Mouse (Mus musculus): ENCODE results near the gene Slc43a2.

Slc43a2 gene

DNA sequence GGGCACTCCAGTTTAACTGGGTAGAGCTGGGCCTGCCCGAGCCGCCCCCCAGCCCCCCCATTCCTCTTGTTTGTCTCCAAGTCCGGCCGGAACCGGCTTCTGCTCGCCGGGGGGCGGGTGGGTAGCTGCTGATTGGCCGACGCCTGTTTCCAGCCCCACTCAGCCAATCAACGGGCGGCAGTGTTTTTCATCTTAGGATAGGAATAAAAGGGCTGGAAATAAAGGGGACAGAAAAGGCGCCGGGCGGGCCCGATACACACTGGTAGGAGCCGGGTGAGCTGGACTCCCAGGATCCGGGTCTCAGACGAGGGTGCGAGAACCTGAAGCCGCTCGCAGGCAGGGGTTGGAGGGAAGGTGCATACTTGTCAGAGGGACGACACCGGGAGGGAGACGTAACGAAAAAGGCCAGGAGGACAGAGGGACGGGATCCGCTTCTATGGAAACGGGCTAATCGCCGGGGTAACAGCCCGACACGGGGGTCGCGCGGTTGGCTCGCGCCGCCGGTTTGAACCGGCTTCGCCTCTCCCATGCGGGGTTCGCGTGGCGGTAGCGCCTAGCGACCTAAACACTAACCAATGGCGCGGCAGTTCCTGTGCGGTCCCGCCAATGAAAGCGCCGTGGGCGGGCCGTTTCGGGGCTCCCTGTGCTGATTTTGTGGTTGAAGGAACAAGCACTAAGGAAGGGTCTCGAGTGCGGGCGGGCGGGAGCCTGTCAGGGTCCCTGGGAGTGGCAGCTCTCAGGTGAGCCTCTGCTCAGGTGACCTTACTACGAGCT is at the start of gene Slc43a2:
Slc43a2 (plus strand) TSS at position 226 of the 774 bp plus-strand sequence.
- peak; percentile 80 for DNase-seq (ENCODE audit: low spot score)

DNA sequence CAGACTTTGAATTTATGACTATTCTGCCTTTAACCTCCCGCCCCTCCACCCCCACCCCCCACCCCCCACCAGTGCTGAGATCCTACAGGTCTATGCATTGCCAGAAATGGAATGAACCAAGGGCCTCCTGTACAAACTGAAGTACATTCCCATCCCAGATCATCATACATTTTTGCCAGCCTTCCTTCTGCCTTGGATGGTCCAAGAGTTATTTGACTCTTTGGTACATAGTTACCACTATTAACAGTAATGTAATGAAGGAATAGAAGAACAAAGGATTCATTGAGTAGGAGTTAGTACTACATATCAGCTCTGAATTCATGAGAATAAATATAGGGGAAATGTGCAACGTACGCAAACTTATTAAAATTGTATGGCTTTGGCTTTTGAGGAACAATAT is 45.3 kb upstream of the Slc43a2 start:
- no peak for DNase-seq (ENCODE audit: low spot score)

DNA sequence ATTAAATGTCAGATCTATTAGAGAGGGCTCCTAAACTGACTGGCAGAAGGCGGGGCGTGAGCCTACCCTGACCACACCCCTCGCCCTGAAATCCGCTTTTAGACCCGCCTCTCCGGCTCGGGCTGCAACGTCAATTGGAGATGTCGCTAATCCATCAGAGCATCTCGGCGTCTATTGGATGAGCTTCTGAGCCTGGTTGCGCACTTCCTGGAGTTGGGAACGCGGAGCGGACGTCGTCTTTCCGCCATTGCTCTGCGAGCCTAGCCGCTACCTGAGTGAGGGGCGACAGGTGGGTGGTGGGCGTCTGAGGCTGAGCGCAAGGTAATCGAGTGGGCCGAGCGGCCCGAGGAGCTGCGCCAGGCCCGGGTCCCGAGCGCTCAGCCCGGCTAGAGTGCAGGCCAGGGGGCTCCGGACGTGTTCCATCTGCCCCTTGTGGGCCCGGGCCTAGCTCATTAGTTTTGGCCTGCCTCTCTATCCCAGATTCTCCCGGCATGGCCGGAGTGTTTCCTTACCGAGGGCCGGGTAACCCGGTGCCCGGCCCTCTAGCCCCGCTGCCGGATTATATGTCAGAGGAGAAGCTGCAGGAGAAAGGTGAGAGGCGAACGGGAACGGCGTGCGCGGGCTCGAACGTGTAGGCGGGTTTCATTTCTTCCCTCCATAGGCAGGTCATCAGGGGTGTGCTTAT is 44.8 kb upstream of the Slc43a2 start, which contains the start of gene Prpf8:
Prpf8 (plus strand) TSS at position 216 of the 685 bp plus-strand sequence.
- peak; percentile 94 for DNase-seq (ENCODE audit: low spot score)

DNA sequence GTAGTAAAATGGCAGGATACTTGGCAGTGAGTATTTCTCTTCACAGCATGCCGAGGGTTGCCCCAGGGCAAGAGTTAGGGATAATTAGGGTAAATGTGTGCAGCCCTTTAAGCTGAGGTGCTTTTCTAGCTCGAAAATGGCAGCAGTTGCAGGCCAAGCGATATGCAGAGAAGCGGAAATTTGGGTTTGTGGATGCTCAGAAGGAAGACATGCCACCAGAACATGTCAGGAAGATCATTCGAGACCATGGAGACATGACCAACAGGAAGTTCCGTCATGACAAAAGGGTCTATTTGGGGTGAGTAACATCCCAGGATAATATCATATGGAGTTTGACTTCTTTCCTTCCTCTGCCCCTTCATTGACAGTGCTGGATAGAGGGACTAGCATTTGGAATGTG is 44.0 kb upstream of the Slc43a2 start:
- no peak for DNase-seq (ENCODE audit: low spot score)

DNA sequence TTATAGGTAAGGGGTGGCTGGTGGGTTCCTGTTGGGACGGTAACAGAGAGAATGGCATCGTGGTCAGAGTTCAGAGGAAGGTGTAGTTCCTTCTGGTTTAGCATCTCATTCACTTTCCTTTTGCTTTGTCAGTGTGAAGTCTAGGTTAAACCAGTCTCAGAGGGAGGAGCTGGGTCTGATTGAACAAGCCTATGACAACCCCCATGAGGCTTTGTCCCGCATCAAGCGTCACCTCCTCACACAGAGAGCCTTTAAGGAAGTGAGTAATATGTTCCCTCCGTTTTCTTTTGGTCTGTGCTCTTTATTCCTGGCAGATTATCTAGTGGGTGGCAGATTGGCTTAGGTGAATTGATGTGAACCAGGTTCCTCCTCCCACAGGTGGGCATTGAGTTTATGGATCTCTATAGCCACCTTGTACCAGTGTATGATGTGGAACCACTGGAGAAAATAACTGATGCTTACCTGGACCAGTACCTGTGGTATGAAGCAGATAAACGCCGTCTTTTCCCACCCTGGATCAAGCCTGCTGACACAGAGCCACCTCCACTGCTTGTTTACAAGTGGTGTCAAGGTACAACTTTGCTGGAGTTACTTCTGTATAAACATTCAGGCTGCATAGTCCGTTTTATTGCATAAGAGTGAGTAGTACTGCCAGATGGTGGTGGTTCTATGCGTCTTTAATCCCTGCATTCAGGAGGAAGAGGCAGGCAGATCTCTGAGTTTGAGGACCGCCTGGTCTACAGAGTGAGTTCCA is 37.0 kb upstream of the Slc43a2 start:
- DNase-seq (ENCODE audit: low spot score): no peak

DNA sequence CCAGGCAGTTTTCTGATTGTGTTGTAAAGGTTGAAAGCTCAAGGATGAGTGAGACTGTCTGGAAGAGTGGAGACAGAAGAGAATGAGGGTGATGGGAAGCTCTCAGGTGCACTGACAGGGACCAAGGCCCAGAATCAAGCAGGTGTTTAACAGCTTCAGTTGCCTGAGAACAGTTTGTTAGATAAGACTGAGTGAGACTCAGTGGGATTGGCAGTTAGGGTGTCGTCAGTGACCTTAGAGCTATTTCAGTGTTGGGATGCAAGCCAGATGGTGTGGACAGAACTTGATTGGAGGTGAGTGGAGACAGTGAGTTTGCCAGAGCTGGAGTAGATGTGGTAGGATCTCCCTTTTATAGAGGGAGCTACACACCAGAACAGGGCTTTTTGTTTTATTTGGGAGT is 33.4 kb upstream of the Slc43a2 start:
- no peak for DNase-seq (ENCODE audit: low spot score)

DNA sequence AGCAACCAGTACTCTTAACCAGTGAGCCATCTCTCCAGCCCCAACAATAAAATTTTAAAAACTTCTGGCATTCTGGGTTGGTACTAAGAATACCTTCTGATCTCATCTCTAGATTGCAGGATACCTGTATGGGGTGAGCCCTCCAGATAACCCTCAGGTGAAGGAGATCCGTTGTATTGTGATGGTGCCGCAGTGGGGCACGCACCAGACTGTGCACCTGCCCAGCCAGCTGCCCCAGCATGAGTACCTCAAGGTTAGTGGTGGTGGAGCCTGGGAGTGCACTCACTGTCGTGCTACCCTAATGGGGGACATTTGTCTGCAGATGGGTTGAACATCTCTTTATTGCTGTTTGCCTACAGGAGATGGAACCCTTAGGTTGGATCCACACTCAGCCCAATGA is 23.3 kb upstream of the Slc43a2 start:
- no peak for DNase-seq (ENCODE audit: low spot score)

DNA sequence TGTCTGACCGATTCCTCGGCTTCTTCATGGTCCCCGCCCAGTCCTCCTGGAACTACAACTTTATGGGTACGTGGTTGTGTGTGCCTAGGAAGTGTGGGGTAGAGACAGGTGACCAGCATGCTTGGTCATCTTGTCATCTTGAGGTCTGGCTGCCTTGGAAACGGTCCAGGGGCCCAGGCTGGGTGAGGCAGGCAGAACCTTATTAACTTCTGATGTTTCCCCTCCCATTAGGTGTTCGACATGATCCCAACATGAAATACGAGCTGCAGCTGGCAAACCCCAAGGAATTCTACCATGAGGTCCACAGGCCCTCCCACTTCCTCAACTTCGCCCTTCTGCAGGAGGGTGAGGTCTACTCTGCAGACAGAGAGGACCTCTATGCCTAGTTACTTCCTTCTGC is 22.6 kb upstream of the Slc43a2 start:
- DNase-seq (ENCODE audit: low spot score): no peak

DNA sequence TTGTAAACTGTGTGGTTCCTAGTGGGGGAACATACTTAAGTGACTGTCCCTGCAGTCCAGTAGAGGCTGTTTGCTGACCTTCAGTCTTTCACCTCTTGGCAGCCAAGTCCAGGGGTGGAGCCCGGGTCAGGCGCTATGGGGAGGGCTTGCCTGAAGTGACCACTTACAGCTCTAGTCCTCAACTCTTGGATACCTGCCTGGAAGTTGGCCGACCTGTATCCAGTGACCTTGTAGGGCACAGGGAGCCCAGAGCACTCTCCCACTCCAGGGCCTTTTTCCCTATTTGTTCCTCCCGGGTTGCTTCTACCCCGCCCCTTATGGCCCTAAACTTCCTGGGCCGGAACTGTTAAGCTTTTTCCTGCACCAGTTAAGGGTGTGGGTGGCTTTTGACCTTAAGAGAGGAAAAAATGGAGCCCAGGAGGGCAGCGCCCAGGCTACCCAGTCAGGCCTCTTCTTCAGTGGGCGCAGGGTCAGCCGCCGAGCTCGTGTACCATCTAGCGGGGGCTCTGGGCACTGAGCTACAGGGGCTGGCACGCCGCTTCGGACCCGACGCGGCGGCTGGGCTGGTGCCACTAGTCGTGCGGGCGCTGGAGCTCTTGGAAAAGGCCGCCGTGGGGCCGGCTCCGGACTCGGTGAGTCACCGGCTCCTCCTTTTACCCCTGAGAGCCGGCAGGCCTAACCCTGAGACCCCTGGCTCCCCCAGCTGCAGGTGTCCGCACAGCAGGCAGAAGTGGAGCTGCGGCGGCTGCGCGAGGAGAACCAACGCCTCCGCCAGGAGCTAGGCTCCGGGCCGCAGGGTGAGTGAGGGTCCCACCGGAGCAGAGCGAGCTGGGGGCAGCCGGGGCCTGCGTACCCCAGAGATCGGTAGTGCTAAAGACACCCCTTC is 21.5 kb upstream of the Slc43a2 start, which contains the start of gene Rilp:
Rilp (plus strand) TSS at position 354 of the 886 bp plus-strand sequence.
- DNase-seq (ENCODE audit: low spot score): peak; percentile 57

DNA sequence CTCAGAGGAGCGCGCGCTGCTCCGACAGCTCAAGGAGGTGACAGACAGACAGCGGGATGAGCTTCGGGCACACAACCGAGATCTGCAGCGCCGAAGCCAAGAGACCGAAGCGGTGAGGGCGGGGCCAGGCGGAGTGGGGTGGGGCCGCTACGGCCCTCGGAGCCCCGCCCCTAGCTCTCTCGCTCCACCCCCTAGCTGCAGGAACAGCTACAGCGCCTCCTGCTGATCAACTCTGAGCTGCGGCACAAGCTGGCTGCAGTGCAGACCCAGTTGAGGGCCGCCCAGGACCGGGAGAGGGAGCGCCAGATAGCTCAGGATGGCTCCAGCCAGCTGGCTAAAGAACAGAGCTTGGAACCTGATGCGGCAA is 20.9 kb upstream of the Slc43a2 start:
- peak; percentile 94 for DNase-seq (ENCODE audit: low spot score)

DNA sequence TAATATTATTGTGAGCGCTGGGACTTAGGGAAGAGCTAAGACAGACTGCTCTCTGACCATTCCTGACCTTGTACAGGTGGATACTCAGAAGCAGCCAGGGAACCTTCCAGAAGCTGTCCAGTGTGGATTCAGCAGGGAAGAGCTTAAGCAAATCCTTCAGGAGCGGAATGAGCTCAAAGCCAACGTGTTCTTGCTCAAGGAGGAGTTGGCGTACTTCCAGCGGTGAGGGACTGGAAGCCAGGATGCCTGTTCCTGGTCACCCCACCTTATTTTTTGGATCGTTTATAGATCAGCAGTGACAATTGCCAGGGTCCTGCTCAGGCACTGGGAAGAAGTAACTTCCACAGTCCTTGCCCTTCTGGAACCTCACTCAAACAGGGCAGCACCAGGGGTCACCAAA is 20.3 kb upstream of the Slc43a2 start:
- DNase-seq (ENCODE audit: low spot score): peak; percentile 38

DNA sequence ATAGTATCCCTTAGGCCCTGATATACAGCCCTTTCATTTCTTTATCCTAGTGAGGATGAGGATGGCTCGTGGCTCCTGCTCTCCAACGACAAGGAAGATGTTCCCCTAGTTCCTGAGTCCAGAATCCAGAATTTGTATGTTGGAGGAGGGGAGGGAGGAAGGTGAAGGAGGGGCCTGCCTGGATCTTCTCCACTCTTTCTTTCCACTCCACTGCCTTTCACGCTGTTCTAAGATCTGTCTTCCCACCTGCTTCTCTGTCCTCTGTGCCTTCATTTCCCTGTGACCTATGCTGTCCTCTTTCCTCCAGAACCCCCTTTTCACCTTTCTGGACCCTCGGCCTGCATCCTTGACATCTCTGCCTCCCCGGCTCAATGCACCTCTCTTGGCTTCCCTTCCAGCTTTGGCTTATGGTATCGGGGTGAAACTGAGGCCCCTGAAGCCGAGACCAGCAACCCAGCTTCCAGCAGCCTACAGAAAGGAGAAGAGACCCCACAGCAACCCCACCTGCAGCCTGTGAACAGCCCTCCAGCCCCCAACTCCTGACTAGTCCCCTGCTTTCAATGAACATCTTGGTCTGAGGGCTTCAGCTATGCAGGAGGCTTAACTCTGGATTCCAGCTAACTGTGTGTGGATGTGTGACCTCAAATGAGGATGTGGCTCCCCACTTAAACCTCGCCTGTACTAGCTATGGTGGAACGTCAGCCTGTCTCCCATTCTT is 19.0 kb upstream of the Slc43a2 start:
- DNase-seq (ENCODE audit: low spot score): no peak

DNA sequence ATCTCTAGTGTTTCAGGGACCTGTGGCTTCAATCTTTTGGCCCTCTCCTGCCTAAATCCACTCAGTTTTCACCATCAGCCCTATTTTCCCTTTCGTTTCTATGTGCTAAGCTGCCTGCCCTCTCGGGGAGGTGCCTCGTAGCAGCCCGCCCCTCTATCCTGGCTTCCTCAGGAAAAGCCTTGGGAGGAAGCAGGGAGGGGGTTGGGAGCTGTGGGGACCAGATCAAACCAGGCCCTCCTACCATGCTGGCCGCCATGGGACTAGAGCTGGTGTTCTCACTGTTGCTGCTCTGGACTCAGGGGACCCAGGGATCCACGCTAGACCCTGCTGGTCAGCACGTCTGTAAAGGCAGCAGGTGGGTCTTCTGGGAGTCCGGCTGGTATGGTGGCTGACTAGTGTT is 18.2 kb upstream of the Slc43a2 start, which contains the start of gene Scarf1:
Scarf1 (plus strand) TSS at position 205 of the 400 bp plus-strand sequence.
- DNase-seq (ENCODE audit: low spot score): no peak

DNA sequence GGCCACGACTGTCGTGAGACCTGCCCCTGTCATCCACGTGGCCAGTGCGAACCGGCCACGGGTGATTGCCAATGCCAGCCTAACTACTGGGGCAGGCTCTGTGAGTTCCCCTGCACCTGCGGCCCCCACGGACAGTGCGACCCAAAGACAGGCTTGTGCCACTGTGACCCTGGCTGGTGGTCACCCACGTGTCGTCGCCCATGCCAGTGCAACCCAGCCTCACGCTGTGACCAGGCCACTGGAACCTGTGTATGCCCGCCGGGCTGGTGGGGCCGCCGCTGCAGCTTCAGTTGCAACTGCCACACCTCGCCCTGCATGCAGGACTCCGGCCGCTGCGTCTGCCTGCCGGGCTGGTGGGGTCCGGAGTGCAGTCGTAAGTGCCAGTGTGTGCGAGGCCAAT is 16.3 kb upstream of the Slc43a2 start:
- no peak for DNase-seq (ENCODE audit: low spot score)

DNA sequence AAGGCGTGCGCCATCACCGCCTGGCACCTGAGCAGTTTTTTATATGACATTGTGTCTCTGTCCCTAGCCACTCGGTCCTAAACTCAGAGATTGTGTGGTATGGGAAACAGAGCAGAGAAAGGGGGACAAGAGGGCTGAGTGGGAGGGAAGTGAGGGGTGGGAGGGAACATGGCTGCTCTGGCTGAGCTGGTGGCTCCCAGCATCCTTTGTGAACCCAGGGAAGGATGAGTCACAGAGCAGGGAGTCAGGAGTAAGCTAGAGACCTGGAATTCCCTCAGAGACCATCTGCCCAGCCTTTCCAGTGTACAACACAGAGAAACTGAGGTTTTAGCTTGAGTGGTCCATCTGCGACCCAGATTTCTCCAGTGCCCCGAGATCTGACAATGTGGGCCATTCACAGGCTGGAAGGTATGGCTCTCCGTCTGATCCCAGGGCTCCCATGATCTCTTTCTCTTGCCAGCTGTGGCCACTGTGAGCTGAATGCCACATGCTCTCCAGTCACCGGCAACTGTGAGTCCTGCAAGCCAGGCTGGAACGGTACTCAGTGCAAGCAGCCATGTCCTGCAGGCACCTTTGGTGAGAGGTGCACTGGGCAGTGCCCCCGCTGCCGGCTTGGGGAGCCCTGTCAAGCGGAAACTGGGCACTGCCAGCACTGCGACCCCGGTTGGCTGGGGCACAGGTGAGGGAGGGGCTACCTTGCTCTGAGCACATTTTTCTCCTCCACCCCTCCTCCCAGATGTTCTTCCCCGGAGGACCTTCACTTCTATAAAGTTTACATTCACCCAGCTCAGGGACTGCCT is 11.5 kb upstream of the Slc43a2 start:
- DNase-seq (ENCODE audit: low spot score): no peak

DNA sequence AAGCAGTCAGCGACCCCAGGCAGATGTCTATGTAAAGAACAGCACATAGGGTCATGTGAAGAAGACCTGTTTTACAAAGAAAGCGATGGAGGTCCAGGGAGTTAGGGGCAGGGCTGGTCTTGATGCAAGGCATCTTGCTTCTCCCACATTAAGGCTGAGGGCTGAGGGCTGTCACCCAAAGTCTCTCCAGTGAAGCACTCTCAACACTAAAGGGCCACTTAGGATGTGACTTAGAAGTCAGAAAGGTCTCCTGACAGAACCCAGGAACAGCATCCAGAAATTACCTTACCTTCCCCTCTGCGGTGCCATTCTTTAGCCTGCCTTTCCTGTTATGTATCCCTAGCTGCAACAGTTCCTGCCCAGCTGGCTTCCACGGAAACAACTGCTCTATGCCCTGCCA is 9.9 kb upstream of the Slc43a2 start:
- DNase-seq (ENCODE audit: low spot score): no peak

DNA sequence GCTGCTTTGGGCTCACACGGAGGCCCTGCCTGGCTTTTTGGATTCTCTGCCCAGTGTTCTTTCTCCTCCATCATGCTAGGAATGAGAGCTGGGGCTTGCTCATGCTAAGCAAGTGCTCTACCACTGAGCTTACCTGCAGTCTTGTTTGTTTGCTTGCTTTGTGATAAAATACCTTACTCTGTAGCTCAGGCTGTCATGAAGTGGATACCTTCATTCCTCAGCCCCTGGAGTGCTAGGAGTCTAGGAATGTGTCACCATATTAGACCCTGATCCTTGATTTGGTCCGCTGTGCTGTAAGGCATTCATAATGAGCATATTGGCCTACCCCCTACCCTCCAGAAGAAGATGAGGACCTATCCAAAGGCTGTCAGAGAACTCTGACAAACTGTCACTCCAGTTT is 8.7 kb upstream of the Slc43a2 start:
- DNase-seq (ENCODE audit: low spot score): no peak

DNA sequence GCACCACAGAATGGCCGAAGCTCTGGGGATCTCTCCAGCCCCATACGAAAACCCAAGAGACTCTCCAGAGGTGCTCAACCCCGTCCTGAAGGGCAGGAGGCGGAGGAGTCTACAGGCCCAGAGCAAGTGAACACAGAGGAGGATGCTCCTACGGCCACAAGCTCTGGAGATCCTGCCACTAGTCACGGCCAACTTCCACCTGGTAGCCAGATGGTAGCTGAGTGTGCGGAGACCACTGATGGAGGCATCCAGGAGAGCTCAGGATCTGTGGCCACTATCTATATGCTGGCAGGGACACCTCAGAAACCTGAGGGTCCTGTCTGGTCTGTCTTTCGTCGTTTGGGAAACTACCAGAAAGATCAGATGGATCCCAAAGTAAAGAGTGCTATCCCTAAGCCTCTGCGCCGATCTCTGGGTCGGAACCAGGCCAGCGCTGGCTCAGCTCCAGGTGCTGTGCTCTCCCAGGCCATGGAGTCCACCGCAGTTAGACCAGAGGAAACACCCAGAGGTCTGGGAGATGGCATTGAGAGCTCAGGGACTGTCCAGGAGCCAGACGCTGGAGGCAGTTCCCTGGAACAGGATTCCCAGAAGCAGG is 5.9 kb upstream of the Slc43a2 start:
- DNase-seq (ENCODE audit: low spot score): no peak

DNA sequence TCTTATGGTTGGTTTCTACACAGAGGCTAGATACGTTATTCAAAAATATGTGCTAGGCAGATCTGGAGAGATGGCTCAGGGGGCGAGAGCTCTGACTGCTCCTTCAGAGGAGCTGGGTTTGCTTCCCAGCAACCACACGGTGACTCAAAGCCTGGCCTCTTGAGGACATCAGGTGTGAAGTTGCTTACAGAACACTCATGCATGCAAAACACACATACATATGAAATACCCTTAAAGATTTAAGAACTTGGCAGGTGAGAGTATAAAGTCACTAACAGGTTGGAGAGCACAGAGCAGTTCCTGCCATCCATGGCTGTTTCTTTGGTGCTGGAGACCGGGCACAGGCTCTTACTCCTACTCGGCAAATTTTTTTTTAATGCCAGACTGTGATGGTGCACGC is 4.6 kb upstream of the Slc43a2 start:
- no peak for DNase-seq (ENCODE audit: low spot score)

DNA sequence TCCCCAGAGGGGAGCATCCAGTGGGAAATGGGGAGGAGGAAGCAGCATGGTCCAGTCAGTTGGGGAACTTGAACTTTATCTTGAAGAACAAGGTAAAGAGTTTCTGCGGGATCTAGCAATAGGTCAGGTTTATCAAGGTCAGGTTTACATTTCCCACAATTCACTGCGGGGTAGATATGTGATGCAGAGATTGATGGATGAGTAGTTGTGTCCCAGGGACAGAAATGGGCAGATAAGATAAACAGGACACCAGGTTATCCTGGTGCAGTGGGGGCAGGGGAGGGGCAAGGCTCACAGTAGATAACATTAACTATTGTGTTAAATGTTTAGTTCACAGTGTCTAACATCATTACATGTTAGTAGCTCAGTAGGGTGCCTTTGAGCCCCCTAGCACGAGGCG is 1.7 kb upstream of the Slc43a2 start:
- DNase-seq (ENCODE audit: low spot score): no peak

All from urinary bladder, postnatal 25 days (tissue).